Mouse (Mus musculus) CH12.LX (cell line): ENCODE measurements around the gene Wdr95.

Experiments
- CHD1 ChIP-seq: IDR thresholded peaks from 2 replicates; pipeline ENCODE4 v1.6.1; 2012; ENCODE audit warnings: low read depth, low read length, improper control_type of control experiment, inconsistent platforms
- CTCF ChIP-seq, 2 experiments: IDR thresholded peaks in 1 of 2; conservative IDR thresholded peaks in 1 of 2; 2 replicates each; pipeline ENCODE4 v1.5.1; 2011 to 2012; ENCODE audit warnings: low read depth in 2 of 2, low read length in 2 of 2, improper control_type of control experiment in 1 of 2, inconsistent platforms in 1 of 2, mild to moderate bottlenecking in 1 of 2, moderate library complexity in 1 of 2
- EP300 ChIP-seq: IDR thresholded peaks from 2 replicates; pipeline ENCODE4 v1.6.1; 2011; ENCODE audit warnings: low read length, improper control_type of control experiment
- HCFC1 ChIP-seq: IDR thresholded peaks from 2 replicates; pipeline ENCODE4 v1.6.1; 2012; ENCODE audit warnings: low read depth, mild to moderate bottlenecking, inconsistent platforms, low read length, improper control_type of control experiment
- JUND ChIP-seq: conservative IDR thresholded peaks from 2 replicates; pipeline ENCODE4 v1.6.1; 2011; ENCODE audit warnings: low read depth, low read length, improper control_type of control experiment
- NRF1 ChIP-seq: IDR thresholded peaks from 2 replicates; pipeline ENCODE4 v1.6.1; 2014; ENCODE audit warnings: low read depth, mild to moderate bottlenecking, inconsistent platforms, low read length, improper control_type of control experiment, moderate library complexity
- PAX5 ChIP-seq: IDR thresholded peaks from 2 replicates; pipeline ENCODE4 v1.6.1; 2012; ENCODE audit warnings: low read length, inconsistent platforms, mixed read lengths
- POLR2A ChIP-seq: IDR thresholded peaks from 2 replicates; pipeline ENCODE4 v1.6.1; 2011; ENCODE audit warnings: low read depth, mild to moderate bottlenecking, improper control_type of control experiment, low read length
- POLR2AphosphoS2 ChIP-seq: IDR thresholded peaks from 2 replicates; pipeline ENCODE4 v1.6.1; 2011; ENCODE audit warnings: low read depth, low read length, improper control_type of control experiment
- RCOR1 ChIP-seq: conservative IDR thresholded peaks from 2 replicates; pipeline ENCODE4 v1.6.1; 2012; ENCODE audit warnings: low read depth, mild to moderate bottlenecking, inconsistent platforms, low read length, improper control_type of control experiment
- UBTF ChIP-seq: IDR thresholded peaks from 2 replicates; pipeline ENCODE4 v1.6.1; 2012; ENCODE audit warnings: low read depth, mild to moderate bottlenecking, inconsistent platforms, low read length, improper control_type of control experiment, moderate library complexity
- ZNF384 ChIP-seq: IDR thresholded peaks from 2 replicates; pipeline ENCODE4 v1.6.1; 2012; ENCODE audit warnings: low read depth, low read length, improper control_type of control experiment, inconsistent platforms

DNA sequence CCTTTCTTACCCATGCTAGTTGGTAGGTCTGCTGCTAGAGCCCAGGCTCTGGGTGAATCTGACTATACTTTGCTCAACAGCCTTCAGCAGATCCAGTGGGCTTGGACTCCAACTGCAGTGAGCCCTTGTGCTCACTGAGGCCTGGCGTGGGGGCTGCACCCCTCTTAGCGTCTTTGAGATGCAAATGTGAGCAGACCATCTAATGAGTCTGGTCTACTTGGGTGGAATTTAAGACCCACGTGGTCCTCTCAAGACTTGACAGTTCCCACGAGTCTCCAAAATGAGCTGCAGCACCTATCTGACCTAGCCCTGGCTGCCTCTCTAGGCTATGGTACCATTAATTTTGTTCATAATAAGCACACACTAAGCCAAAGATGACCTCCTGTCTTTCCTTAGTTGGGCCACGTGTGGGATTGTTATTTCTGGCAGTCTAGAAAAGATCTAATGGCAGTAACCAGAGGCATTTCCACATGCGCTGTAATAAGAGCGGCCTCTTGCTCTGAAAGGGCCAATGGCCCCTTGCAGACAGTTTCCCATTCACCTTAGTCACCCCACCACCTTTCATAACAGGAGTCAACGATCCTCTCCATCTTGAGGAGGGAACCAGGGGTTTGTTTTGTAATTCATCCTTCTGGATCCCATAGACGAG lies 14.9 kb upstream of the Wdr95 start:
- TF ChIP-seq NRF1 (no peak), HCFC1 (no peak), JUND (no peak), PAX5 (no peak), CHD1 (no peak), POLR2A (no peak), POLR2AphosphoS2 (no peak), CTCF (conservative IDR thresholded peaks at IDR 0.05 in 1 of 2, IDR thresholded peaks at IDR 0.05 in 1 of 2; ENCODE audit: low read depth in 2 of 2, low read length in 2 of 2) (no peak), EP300 (no peak), ZNF384 (no peak), UBTF (no peak), RCOR1 (no peak)
